Mouse (Mus musculus) neutrophil, adult 59 days (primary cell): Measurements from ENCODE around the gene Igbp1b. TPM values are rescaled to one million over a fixed set of nuclear protein-coding genes. Genes with fewer than 3 reads are reported as not detected.

Experiments
- total RNA-seq, 2 experiments: library from RNA; stranded (reverse); gene quantifications; 1 replicate in 1 of 2; 2 replicates in 1 of 2; pipeline ENCODE4 v1.2.4; 2023

Igbp1b gene
- total RNA-seq: not detected

GRCm38 (mm10) chr6:138658516-138658915 lies at the start of gene Igbp1b:
TSS of gene Igbp1b (minus strand) at chr6:138658544.

Other genes with a start within 250 kb of the Igbp1b start
- not detected for gene Lmo3, start 76.6 kb downstream of the Igbp1b start, total RNA-seq